Mouse (Mus musculus): Measurements from ENCODE around the gene Tnrc6c.

Tnrc6c gene

DNA sequence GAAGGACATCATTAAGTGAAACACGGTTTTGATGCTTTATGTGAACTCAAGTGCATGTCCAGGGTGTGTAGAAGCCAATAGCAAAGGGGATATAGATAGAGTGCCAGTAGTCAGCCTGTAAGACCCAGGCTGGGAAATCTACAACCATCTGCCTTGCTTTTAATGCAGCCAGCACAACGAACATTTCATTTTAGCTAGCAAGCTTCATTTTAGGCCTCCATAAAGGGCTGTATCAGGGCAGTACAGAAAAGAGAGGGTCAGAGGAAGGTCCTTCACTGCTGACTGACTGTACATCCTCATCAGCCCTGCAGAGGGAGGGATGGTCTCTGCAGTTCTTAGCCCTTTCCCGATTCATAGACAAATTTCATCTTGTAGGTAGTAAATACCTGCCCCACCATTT is 23.0 kb downstream of the Tnrc6c start:
- DNase-seq (ENCODE audit: low spot score) = no peak

DNA sequence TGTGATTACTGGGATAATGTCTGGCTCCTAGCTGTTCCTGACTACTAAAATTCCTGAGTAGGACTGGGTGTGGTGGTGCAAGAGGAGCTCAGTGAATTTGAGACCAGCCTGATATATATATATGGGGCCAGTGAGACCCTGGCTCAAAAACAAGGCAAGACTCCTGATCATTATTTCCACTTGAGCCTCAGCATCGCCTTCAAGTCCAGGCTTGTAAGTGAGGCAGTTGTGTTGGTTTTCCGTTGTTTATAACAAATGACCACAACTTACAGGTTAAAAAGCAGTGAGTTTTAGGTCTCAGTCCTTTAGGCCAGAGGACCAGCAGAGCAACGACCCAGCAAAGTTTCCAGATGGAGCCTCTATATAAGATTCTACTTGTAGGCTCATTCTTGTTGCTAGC is 23.5 kb downstream of the Tnrc6c start:
- DNase-seq (ENCODE audit: low spot score) = no peak

DNA sequence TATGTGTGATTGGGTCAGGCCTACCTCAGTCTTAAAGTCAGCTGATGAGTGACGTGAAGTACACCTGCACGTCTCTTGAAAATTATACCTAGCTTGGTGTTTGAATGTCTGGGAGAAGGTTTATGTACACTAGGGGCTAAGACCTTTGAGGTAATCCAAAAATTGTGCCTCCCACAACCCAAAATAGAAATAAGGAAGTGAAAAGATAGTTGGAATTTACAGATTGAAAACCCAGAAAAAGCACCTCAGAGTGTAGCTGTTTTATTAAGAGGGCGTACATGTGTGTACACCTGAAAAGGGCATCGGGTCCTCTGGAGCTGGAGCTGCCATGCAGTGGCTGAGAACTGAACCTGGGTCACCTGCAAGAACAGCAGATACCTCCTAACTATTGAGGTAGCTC is 24.1 kb downstream of the Tnrc6c start:
- no peak for DNase-seq (ENCODE audit: low spot score)

- no peak for DNase-seq (ENCODE audit: low spot score)
Observed at GRCm38 (mm10) chr11:117678740-117679139, 24.7 kb downstream of the Tnrc6c start.

DNA sequence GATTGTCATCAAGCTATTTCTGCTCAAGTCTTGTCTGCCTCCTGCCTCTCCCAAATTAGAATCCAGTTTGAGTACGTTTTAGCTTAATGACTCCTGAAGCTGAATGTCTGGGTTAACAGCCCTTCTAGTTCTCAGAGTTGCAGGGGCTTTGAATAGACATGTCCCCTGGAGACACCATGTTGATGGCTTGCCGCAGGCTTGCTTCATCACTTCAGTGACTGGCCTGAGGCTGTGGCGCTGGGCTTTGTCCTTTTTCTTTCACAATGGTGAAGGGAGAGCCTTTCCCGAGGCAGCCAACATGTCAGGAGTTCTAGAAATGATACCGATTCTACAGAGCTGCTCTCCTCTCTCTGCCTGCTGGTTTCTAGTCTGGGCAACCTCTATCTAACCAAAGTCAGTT is 30.6 kb downstream of the Tnrc6c start:
- DNase-seq (ENCODE audit: low spot score) = no peak

GRCm38 (mm10) chr11:117685461-117685860 is 31.4 kb downstream of the Tnrc6c start:
- no peak for DNase-seq (ENCODE audit: low spot score)

- no peak for DNase-seq (ENCODE audit: low spot score)
Observed at GRCm38 (mm10) chr11:117686021-117686420, 31.9 kb downstream of the Tnrc6c start.

DNA sequence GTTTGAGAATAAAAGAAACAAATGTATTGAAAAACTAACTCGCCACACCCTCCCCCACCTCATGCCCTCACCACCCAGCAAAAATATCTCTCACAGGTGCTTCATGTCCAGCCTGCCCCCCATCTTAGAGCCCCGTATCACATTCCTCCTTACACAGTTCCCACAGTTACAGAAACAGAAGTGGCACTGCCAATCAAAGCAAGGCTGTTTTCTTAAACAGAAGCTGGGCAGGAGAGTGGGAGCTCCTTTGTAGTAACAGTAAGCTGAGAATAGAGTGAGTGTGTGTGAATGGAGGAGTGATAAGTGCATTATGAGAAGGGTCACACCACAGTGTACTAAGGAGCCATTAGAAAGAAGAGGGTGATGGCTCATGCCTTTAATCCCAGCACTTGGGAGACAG is 34.5 kb downstream of the Tnrc6c start:
- no peak for DNase-seq (ENCODE audit: low spot score)

DNA sequence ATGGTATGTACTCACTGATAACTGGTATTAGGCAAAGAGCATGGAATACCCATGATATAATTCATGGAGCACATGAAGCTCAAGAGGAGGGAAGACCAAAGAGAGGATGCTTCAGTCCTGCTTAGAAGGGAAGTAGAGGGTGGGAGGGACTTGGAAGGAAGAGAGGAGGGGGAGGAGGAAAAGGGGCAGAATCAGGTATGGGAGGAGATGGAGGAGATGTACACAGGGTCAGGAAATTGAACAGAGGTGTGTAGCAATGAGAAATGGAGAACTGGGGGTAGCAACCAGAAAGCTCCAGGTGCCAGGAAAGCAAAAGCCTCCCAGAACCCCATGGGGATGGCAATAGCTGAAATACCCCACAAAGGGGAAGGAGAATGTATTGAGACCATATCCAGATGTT is 37.2 kb downstream of the Tnrc6c start:
- no peak for DNase-seq (ENCODE audit: low spot score)

DNA sequence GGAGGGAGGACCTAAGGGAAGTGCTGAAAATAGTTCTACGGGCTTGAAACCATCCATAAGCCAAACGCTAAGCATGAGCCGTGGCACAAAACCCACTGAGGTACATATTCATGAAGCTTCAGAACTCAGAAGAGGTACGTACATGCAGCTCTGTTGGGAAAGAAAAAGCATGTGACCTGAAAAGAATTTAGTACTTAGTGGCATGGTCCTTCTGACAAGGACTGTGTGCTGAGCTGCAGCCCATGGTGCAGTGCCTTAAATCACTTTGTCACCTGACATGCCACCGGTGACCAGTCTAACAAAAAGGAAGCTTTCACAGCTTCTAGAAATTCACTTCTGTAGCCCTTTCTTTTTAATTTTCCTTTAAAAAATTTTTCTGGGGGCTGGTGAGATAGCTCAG is 40.0 kb downstream of the Tnrc6c start:
- no peak for DNase-seq (ENCODE audit: low spot score)

DNA sequence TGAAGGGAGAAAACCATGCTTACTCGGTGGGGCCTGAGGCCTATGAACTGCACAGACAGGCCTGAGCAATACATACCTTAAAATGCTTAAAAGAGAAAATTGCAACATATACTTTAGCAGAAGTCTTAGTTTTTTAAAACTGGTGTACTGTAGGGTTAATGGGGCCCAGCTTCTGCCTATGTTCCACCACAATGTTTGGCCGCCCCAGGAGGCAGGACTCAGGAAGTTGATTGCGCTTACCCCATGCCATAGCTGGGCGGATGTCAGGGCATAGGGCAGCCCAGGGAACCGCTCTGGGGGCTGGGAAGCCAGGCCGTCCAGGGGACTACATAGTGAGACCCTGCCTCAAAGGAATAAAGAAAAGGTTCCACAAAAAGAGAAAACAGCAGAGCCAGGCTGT is 42.5 kb downstream of the Tnrc6c start:
- DNase-seq (ENCODE audit: low spot score) = no peak

GRCm38 (mm10) chr11:117700871-117701270 is 46.8 kb downstream of the Tnrc6c start:
- no peak for DNase-seq (ENCODE audit: low spot score)

GRCm38 (mm10) chr11:117706267-117706666 is 52.2 kb downstream of the Tnrc6c start:
- DNase-seq (ENCODE audit: low spot score) = no peak

GRCm38 (mm10) chr11:117707238-117707637 is 53.1 kb downstream of the Tnrc6c start:
- no peak for DNase-seq (ENCODE audit: low spot score)

DNA sequence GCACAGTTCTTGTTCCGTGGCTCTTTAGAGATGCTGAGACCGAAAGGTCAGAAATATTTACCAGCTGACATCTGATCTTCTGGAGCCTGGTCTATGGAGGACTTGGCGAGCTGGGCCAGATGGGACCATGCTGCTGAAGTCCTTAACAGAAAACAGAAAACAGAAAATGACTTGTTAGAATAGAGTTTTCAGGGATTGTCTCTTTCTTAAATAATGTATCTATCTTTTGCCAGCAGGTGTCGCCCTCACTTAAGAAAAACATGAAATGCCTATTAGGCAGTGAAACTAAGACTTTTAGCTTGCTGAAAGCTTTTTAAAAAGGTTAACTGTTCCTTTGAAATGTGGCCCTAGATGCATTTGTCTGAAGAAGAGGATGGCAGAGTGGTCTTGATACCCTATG is 55.2 kb downstream of the Tnrc6c start:
- peak; percentile 62 for DNase-seq (ENCODE audit: low spot score)

DNA sequence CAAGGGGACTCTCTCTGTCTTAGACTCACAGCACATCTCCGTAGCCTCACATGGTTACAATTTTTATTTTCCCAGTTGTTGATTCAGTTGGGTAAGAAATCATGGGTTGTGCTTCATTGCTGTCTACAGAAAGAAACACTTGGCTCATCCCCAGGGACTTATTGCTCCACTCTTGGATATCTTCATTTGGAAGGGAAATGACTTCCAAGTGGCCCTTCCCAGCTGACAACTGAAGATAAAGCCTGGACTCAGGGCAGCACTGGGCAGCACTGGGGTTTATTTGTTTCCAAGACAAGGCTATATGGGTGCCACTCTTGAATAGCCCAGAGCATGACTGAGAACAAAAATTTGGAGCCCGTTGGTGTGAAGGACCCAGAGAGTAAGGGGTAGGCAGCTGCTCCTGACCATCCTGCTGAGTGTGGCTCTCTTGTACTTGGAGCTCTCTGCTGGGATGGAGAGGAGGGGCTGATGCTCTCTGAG is 56.8 kb downstream of the Tnrc6c start:
- no peak for DNase-seq (ENCODE audit: low spot score)

GRCm38 (mm10) chr11:117712065-117712464 is 58.0 kb downstream of the Tnrc6c start:
- DNase-seq (ENCODE audit: low spot score) = no peak

- no peak for DNase-seq (ENCODE audit: low spot score)
Observed at GRCm38 (mm10) chr11:117713375-117713774, 59.3 kb downstream of the Tnrc6c start.

DNA sequence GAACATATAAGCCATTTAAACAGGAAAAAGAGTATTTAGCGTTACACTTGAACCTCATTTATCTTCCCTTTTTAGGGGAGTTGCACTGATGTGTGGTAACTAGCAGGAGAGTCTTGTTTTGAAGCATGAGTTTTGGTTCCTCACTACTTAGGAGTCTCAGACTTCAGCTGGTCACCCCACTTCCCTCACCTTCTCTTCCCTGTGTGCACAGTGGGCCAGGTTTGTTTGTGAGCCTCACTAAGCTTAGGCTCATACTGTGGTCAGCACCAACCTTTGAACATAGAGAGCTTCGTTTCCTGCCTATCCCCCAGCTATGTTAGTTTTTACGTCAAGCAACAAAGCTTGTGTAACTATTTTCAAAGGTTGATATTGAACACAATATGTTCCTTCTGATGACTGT is 64.7 kb downstream of the Tnrc6c start:
- no peak for DNase-seq (ENCODE audit: low spot score)

- no peak for DNase-seq (ENCODE audit: low spot score)
Observed at GRCm38 (mm10) chr11:117724604-117725301, 70.7 kb downstream of the Tnrc6c start.

GRCm38 (mm10) chr11:117727031-117727430 is 72.9 kb downstream of the Tnrc6c start:
- no peak for DNase-seq (ENCODE audit: low spot score)

GRCm38 (mm10) chr11:117728245-117728644 is 74.2 kb downstream of the Tnrc6c start:
- no peak for DNase-seq (ENCODE audit: low spot score)

DNA sequence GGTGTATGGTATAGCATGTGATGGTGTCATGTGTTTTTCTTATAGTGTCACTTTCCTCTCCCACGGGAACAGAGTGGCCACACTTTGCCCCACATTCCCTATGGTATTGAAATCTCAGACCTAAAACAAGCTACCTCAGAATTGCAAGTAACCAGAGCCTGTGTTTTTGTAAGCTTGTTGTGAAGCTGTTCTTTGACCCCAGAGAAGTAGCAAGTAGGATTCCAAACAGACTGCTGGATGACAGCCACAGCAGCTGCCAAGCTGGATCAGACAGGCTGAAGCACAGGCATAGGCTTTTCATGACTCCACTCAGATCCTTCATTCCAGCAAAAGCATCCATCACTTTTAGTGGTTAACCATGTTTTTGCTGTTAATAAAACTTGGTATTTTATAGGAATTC is 74.8 kb downstream of the Tnrc6c start:
- no peak for DNase-seq (ENCODE audit: low spot score)

DNA sequence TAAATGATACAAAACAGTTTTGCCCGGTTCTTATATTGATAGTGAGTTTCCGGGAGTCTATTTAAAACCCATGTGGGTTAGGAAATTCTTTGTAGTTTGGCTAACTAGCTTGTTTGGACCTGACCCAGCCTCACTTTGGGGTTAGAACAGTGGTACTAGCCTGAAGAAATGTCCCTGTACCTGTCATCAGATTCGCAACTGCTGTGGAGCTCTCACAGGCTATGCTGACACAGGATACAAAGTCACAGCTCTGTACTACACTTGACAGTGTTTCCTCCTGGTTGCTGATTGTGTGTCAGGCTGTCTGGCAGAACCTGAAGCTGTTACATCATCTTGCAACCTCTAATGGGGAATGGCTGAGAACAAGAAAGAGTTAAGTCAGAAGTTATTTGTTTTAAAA is 75.3 kb downstream of the Tnrc6c start:
- DNase-seq (ENCODE audit: low spot score) = no peak
